Mouse (Mus musculus) subcutaneous adipose tissue, adult 2 months (tissue): ENCODE results near the gene Piezo1. TPM values are rescaled to one million over a fixed set of nuclear protein-coding genes. Genes with fewer than 3 reads are reported as not detected.

ENCODE experiments used
- polyA plus RNA-seq: library from polyadenylated mRNA; depleted of rRNA; stranded (reverse); fragments of >200 nt; gene quantifications from 2 replicates; pipeline ENCODE4 v1.2.3, GENCODE M21; 2012; ENCODE audit warnings: low replicate concordance; rRNA removed

Piezo1 gene
- polyA plus RNA-seq: 208 and 217 TPM in 2 replicates

GRCm38 (mm10) chr8:122551265-122552051, at the start of gene Piezo1:
Gene Piezo1, minus strand, starts transcription at chr8:122551329.

GRCm38 (mm10) chr8:122576648-122577022, 25.5 kb upstream of the Piezo1 start, which contains the start of gene Aprt:
Gene Aprt, minus strand, starts transcription at chr8:122576909.

GRCm38 (mm10) chr8:122567361-122568108, 16.4 kb upstream of the Piezo1 start, which contains the start of gene Cdt1:
Gene Cdt1, plus strand, starts transcription at chr8:122568015.

GRCm38 (mm10) chr8:122475580-122476320, 75.4 kb downstream of the Piezo1 start, which contains the start of the genes Rnf166 and Ctu2:
Gene Rnf166, minus strand, starts transcription at chr8:122476064.
Gene Ctu2, plus strand, starts transcription at chr8:122476143.

GRCm38 (mm10) chr8:122460524-122461472, 90.3 kb downstream of the Piezo1 start, which contains the start of gene Snai3:
Gene Snai3, minus strand, starts transcription at chr8:122460733.

GRCm38 (mm10) chr8:122443262-122444006, 107.7 kb downstream of the Piezo1 start, which contains the start of gene Mvd:
Gene Mvd, minus strand, starts transcription at chr8:122443422.

GRCm38 (mm10) chr8:122432443-122433268, 118.5 kb downstream of the Piezo1 start, which contains the start of gene Cyba:
Gene Cyba, minus strand, starts transcription at chr8:122432930.

Other genes starting within 250 kb of the Piezo1 start
- not detected in 2 replicates for gene Trhr2, start 190.6 kb downstream of the Piezo1 start, polyA plus RNA-seq
- 19.1 and 31.8 TPM in 2 replicates for gene Zc3h18, start 174.7 kb downstream of the Piezo1 start, polyA plus RNA-seq
- 0.19 and 0.32 TPM in 2 replicates for gene Il17c, start 129.3 kb downstream of the Piezo1 start, polyA plus RNA-seq
- gene Cyba, start 118.4 kb downstream of the Piezo1 start, polyA plus RNA-seq: 87.0 and 191 TPM in 2 replicates
- gene Mvd, start 107.9 kb downstream of the Piezo1 start, polyA plus RNA-seq: 33.7 and 36.7 TPM in 2 replicates
- gene Snai3, start 90.6 kb downstream of the Piezo1 start, polyA plus RNA-seq: 0.20 and 0.85 TPM in 2 replicates
- gene Rnf166, start 75.3 kb downstream of the Piezo1 start, polyA plus RNA-seq: 74.3 and 112 TPM in 2 replicates
- gene Ctu2, start 75.2 kb downstream of the Piezo1 start, polyA plus RNA-seq: 20.0 and 42.8 TPM in 2 replicates
- 6.5 and 27.5 TPM in 2 replicates for gene Cdt1, start 16.7 kb upstream of the Piezo1 start, polyA plus RNA-seq
- 48.9 and 263 TPM in 2 replicates for gene Aprt, start 25.6 kb upstream of the Piezo1 start, polyA plus RNA-seq
- 25.7 and 35.7 TPM in 2 replicates for gene Galns, start 60.1 kb upstream of the Piezo1 start, polyA plus RNA-seq
- 135 and 185 TPM in 2 replicates for gene Trappc2l, start 60.3 kb upstream of the Piezo1 start, polyA plus RNA-seq
- not detected in 2 replicates for gene Pabpn1l, start 71.4 kb upstream of the Piezo1 start, polyA plus RNA-seq
- 10.3 and 11.3 TPM in 2 replicates for gene Cbfa2t3, start 147.8 kb upstream of the Piezo1 start, polyA plus RNA-seq
- 36.8 and 49.3 TPM in 2 replicates for gene Acsf3, start 224.2 kb upstream of the Piezo1 start, polyA plus RNA-seq